Mouse (Mus musculus): ENCODE results near the gene 4921507P07Rik. TPM values are rescaled to one million over a fixed set of nuclear protein-coding genes. Genes with fewer than 3 reads are reported as not detected.

Gene 4921507P07Rik
- polyA plus RNA-seq, 1 experiment from 2014 or later = 0.65 TPM

DNA sequence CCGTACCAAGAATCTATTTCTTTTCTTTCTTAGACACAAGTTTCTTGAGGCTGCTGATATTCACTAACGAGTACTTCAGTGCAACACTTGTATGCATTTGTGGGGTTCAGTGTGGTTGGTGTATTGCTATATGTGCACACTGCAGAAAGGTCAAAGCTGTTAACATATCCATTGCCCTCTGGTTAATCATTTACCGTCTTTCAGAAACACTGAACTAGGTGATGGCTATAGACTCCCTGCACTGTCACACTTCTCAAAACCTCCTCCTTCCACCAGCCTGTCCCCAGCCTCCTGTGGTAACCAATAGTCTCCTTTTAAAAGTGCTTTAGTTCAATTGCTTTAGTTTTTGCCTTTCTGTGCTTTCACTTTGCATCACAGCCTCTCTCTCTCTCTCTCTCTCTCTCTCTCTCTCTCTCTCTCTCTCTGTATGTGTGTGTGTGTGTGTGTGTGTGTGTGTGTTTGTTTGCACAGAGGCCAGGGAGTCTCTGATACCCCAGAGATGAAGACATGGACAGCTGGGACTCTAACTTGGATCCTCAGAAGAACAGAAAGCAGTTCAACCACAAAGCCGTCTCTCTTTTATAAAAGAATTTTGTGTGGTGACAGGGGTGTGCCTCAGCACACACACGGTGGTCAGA lies 43.4 kb downstream of the 4921507P07Rik start:
- H3K9ac ChIP-seq (ENCODE audit: low read depth, low read length) = no peak overlapping the region
- no peaks in the 10 kb centered on the region for H3K9me3 ChIP-seq (ENCODE audit: control insufficient read depth, low read length)
- no peak for DNase-seq (ENCODE audit: low spot score)
- no peak overlapping the region for H3K27ac ChIP-seq (replicated peaks; ENCODE audit: low read depth, low read length)
- no peaks in the 10 kb centered on the region for H3K27me3 ChIP-seq (replicated peaks; ENCODE audit: control insufficient read depth, insufficient read depth, low read length)
- H3K4me2 ChIP-seq (ENCODE audit: low read depth, low read length) = no peak overlapping the region
- no peak overlapping the region for H3K4me3 ChIP-seq (ENCODE audit: low read depth, low read length)
- 80% methylated on average over 5 of the region's 5 CpGs for WGBS
- no peaks in the 10 kb centered on the region for H3K4me1 ChIP-seq (ENCODE audit: control insufficient read depth, insufficient read depth, low read length)
- no peak for ATAC-seq (ENCODE audit: low read depth)
- H3K36me3 ChIP-seq (ENCODE audit: control insufficient read depth, insufficient read depth, low read length) = no peaks in the 10 kb centered on the region

DNA sequence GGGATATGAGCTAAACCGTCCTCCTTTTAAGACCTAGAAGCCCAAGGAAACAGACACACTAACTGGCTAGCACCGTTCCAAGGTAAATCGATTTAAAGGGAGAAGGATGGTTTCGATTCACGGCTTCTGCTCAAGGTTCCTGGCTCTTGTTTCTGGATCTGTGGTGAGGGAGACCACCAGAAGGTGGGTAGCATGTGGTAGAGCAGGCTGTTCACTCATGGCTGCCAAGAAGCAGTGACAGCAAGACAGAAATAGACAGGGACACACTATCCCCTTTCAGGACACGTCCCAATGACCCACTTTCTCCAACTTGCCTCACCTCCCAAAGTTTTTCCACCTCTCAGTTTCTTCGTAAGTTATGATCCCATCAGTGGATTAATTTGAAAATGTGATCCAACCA lies 46.6 kb downstream of the 4921507P07Rik start:
- WGBS = 70% methylated on average over 7 of the region's 7 CpGs
- no peak for DNase-seq (ENCODE audit: low spot score)
- Histone ChIP-seq H3K4me1 (ENCODE audit: control insufficient read depth, insufficient read depth, low read length) (no peaks in the 10 kb centered on the region), H3K4me3 (ENCODE audit: low read depth, low read length) (no peak overlapping the region), H3K27ac (replicated peaks; ENCODE audit: low read depth, low read length) (no peak overlapping the region), H3K9ac (ENCODE audit: low read depth, low read length) (no peak overlapping the region), H3K36me3 (ENCODE audit: control insufficient read depth, insufficient read depth, low read length) (no peaks in the 10 kb centered on the region), H3K27me3 (replicated peaks; ENCODE audit: control insufficient read depth, insufficient read depth, low read length) (no peaks in the 10 kb centered on the region), H3K4me2 (ENCODE audit: low read depth, low read length) (no peak overlapping the region), H3K9me3 (ENCODE audit: control insufficient read depth, low read length) (no peaks in the 10 kb centered on the region)
- no peak for ATAC-seq (ENCODE audit: low read depth)

DNA sequence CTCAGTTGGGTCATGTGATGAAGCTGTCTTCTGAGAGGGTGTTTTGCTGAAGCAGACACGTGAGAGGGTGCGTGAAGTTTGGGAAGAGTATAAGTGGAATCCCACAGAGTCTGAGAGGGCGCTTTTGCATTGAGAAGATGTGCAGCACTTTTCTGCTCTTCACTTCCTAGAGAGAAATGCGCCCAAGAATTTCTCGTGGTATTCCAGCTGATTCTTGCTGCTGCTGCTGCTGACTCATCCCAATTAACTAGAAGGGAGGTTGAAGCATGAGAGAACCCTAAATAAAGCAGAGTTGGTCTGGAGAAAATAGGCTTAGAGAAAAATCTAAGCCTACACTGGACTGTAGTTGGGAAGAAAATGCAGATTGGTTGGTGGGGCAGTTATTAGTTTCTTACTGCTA lies 47.4 kb downstream of the 4921507P07Rik start:
- H3K4me2 ChIP-seq (ENCODE audit: low read depth, low read length) = no peak overlapping the region
- no peaks in the 10 kb centered on the region for H3K9me3 ChIP-seq (ENCODE audit: control insufficient read depth, low read length)
- H3K27me3 ChIP-seq (replicated peaks; ENCODE audit: control insufficient read depth, insufficient read depth, low read length) = no peaks in the 10 kb centered on the region
- no peak for DNase-seq (ENCODE audit: low spot score)
- H3K36me3 ChIP-seq (ENCODE audit: control insufficient read depth, insufficient read depth, low read length) = no peaks in the 10 kb centered on the region
- no peaks in the 10 kb centered on the region for H3K4me1 ChIP-seq (ENCODE audit: control insufficient read depth, insufficient read depth, low read length)
- WGBS = 71% methylated on average over 5 of the region's 5 CpGs
- no peak for ATAC-seq (ENCODE audit: low read depth)
- no peak overlapping the region for H3K4me3 ChIP-seq (ENCODE audit: low read depth, low read length)
- H3K9ac ChIP-seq (ENCODE audit: low read depth, low read length) = no peak overlapping the region
- H3K27ac ChIP-seq (replicated peaks; ENCODE audit: low read depth, low read length) = no peak overlapping the region

DNA sequence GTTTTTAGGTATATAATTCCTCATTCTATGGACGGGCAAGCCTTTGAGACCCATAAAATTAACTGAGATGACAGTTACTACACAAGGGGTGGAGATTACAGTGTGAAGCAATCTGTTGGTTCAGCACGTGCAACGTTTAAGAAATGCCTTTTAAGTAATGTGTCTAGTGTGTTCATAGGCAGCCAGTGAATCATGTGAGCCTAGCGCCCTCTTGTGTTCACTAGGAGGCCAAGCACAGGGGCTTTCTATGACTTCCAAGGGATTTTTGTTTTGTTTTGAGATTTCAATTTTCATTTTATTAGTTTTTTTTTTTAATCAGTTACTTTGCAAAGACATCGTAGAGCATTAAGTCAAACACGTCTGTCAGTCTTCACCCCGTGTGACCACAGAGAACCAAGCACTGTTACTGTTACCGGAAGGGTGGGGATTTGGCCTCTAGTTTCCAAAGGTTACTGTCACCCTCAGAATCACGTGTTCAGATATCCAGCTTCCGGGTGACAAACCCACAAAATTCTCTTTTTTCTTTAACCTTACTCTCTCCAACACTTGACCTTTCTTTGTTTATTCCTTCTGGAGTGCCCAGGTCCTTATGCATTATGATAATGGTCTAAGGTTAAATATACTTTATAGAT lies 50.9 kb downstream of the 4921507P07Rik start:
- peak overlapping the region; percentile 5; the same call in 1 of the 2 replicates for H3K4me2 ChIP-seq (ENCODE audit: low read depth, low read length)

DNA sequence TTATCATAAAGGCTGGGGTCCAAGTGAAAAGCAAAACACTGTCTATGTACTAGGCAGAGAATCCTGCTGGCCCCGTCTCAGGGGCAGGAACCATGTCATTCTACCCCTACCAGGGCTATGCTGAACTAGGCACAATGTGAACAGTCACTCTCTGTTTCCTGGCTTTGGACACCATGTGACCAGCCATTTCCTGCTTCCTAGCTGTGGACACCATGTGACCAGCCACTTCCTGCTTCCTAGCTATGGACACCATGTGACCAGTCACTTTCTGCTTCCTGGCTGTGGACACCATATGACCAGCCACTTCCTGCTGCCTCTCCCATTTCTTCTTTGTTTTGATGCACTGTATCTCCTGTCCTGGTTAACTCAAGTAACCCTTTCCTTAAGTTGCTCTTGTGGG lies 53.9 kb downstream of the 4921507P07Rik start:
- Histone ChIP-seq H3K4me2 (ENCODE audit: low read depth, low read length) (no peak overlapping the region), H3K4me3 (ENCODE audit: low read depth, low read length) (no peak overlapping the region), H3K9ac (ENCODE audit: low read depth, low read length) (no peak overlapping the region), H3K9me3 (ENCODE audit: control insufficient read depth, low read length) (no peaks in the 10 kb centered on the region), H3K4me1 (ENCODE audit: control insufficient read depth, insufficient read depth, low read length) (no peaks in the 10 kb centered on the region), H3K27ac (replicated peaks; ENCODE audit: low read depth, low read length) (no peak overlapping the region), H3K36me3 (ENCODE audit: control insufficient read depth, insufficient read depth, low read length) (no peaks in the 10 kb centered on the region), H3K27me3 (replicated peaks; ENCODE audit: control insufficient read depth, insufficient read depth, low read length) (no peaks in the 10 kb centered on the region)
- no peak for DNase-seq (ENCODE audit: low spot score)
- WGBS = 82% methylated on average over 1 of the region's 1 CpGs
- no peak for ATAC-seq (ENCODE audit: low read depth)

More for the DNA sequence above, 50.9 kb downstream of the 4921507P07Rik start:
- Histone ChIP-seq H3K9ac (ENCODE audit: low read depth, low read length) (no peak overlapping the region), H3K27ac (replicated peaks; ENCODE audit: low read depth, low read length) (no peak overlapping the region), H3K4me3 (ENCODE audit: low read depth, low read length) (no peak overlapping the region), H3K27me3 (replicated peaks; ENCODE audit: control insufficient read depth, insufficient read depth, low read length) (no peaks in the 10 kb centered on the region), H3K4me1 (ENCODE audit: control insufficient read depth, insufficient read depth, low read length) (no peaks in the 10 kb centered on the region), H3K9me3 (ENCODE audit: control insufficient read depth, low read length) (no peaks in the 10 kb centered on the region), H3K36me3 (ENCODE audit: control insufficient read depth, insufficient read depth, low read length) (no peaks in the 10 kb centered on the region)
- 22% methylated on average over 10 of the region's 10 CpGs for WGBS
- DNase-seq (ENCODE audit: low spot score) (peak; percentile 83), ATAC-seq (ENCODE audit: low read depth) (0 out of 2 replicates have a peak, but pooled peaks have one; percentile 26)

DNA sequence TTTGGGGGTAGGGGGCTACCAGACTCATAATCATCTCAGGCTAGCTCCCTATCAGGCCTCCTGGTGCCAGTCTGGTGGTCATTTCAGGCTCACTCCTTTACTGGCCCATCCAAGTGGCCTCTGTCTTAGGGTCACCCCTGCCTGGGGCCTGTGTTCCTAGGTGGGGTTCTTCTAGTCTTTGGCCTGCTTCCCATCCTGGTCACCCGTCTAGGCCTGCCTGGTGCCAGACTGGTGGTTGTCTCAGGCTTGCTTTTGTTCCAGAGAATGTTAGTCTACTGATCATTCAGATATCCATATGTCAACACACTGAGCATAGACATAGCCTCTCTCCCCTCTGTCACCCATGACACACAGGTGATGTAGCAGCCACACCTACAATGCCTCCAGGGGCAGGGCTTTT lies 56.8 kb downstream of the 4921507P07Rik start:
- no peaks in the 10 kb centered on the region for H3K4me1 ChIP-seq (ENCODE audit: control insufficient read depth, insufficient read depth, low read length)

DNA sequence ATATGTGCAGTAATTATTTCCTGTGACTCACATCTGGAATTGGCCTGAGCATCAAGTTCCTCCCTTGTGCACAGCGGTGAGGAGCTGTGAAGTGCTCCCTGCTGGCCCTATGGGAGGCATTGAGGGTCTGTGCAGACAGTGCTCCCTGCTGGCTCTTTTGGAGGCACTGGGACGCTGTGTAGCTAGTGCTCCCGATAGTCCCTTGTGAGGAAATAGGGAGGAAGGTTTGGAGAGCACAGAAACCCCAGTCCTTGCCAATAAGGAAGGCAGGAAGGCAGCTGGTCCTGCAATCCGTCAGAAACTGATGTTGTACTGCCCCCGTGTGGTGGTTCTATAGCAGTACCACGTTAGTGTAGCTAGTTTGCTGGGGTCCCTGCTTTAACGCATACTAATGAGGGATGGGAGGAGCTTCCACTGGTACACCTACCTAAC lies 60.0 kb downstream of the 4921507P07Rik start:
- Histone ChIP-seq H3K4me2 (ENCODE audit: low read depth, low read length) (peak overlapping the region; percentile 10; the same call in 1 of the 2 replicates), H3K9ac (ENCODE audit: low read depth, low read length) (no peak overlapping the region), H3K27ac (replicated peaks; ENCODE audit: low read depth, low read length) (no peak overlapping the region), H3K4me3 (ENCODE audit: low read depth, low read length) (no peak overlapping the region), H3K36me3 (ENCODE audit: control insufficient read depth, insufficient read depth, low read length) (no peaks in the 10 kb centered on the region), H3K4me1 (ENCODE audit: control insufficient read depth, insufficient read depth, low read length) (no peaks in the 10 kb centered on the region), H3K27me3 (replicated peaks; ENCODE audit: control insufficient read depth, insufficient read depth, low read length) (no peaks in the 10 kb centered on the region), H3K9me3 (ENCODE audit: control insufficient read depth, low read length) (no peaks in the 10 kb centered on the region)
- peak; percentile 94 for DNase-seq (ENCODE audit: low spot score)
- WGBS = 6% methylated on average over 7 of the region's 7 CpGs
- peak; percentile 85 for ATAC-seq (ENCODE audit: low read depth)

More for the DNA sequence above, 56.8 kb downstream of the 4921507P07Rik start:
- no peaks in the 10 kb centered on the region for H3K36me3 ChIP-seq (ENCODE audit: control insufficient read depth, insufficient read depth, low read length)
- no peak for ATAC-seq (ENCODE audit: low read depth)
- 77% methylated on average over 1 of the region's 1 CpGs for WGBS
- no peak overlapping the region for H3K4me3 ChIP-seq (ENCODE audit: low read depth, low read length)
- H3K27ac ChIP-seq (replicated peaks; ENCODE audit: low read depth, low read length) = no peak overlapping the region
- no peak overlapping the region for H3K9ac ChIP-seq (ENCODE audit: low read depth, low read length)
- DNase-seq (ENCODE audit: low spot score) = no peak
- H3K27me3 ChIP-seq (replicated peaks; ENCODE audit: control insufficient read depth, insufficient read depth, low read length) = no peaks in the 10 kb centered on the region
- H3K4me2 ChIP-seq (ENCODE audit: low read depth, low read length) = no peak overlapping the region
- no peaks in the 10 kb centered on the region for H3K9me3 ChIP-seq (ENCODE audit: control insufficient read depth, low read length)

DNA sequence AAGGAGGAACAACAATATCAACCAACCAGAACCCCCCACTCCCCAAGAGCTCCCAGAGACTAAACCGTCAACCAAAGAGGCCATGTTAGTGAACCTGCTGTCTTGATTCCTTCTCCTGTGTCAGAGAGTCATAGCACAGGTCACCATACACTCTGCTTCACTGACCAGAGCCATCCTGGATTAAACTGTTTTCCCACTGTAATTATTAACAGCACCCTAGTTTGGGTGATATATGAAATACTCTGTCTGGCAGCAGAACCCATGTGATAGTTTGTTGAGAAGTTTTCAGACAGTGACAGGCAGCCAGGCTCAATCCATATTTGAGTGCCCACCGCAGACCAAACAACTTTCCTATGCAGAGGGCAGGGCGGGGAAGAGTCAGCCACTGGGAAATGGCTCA lies 61.1 kb downstream of the 4921507P07Rik start:
- no peaks in the 10 kb centered on the region for H3K9me3 ChIP-seq (ENCODE audit: control insufficient read depth, low read length)
- no peak overlapping the region for H3K9ac ChIP-seq (ENCODE audit: low read depth, low read length)
- no peak overlapping the region for H3K4me2 ChIP-seq (ENCODE audit: low read depth, low read length)
- H3K4me1 ChIP-seq (ENCODE audit: control insufficient read depth, insufficient read depth, low read length) = no peaks in the 10 kb centered on the region
- DNase-seq (ENCODE audit: low spot score) (no peak), ATAC-seq (ENCODE audit: low read depth) (no peak)
- H3K36me3 ChIP-seq (ENCODE audit: control insufficient read depth, insufficient read depth, low read length) = no peaks in the 10 kb centered on the region
- no peaks in the 10 kb centered on the region for H3K27me3 ChIP-seq (replicated peaks; ENCODE audit: control insufficient read depth, insufficient read depth, low read length)
- WGBS = 78% methylated on average over 3 of the region's 3 CpGs
- no peak overlapping the region for H3K27ac ChIP-seq (replicated peaks; ENCODE audit: low read depth, low read length)
- no peak overlapping the region for H3K4me3 ChIP-seq (ENCODE audit: low read depth, low read length)

DNA sequence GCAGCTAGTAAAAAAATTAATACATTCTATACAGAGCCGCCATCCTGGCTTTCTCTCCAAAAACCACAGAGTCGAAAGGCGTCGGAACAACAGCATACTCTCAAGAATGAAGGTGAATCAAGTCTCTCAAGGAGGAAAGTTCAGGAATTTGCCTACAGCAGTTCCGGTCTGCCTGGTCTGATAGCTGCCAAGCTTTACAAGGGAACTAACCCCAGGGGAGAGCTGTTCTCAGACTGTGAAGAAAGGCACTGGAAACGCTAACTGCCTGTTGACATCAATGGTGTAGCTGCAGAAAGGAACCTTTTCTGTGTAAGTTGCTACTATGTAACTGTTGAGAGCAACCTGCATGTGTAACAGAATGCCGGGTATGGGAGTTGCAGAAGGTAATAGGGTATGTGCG lies 64.5 kb downstream of the 4921507P07Rik start:
- Histone ChIP-seq H3K9me3 (ENCODE audit: control insufficient read depth, low read length) (no peaks in the 10 kb centered on the region), H3K27ac (replicated peaks; ENCODE audit: low read depth, low read length) (no peak overlapping the region), H3K4me1 (ENCODE audit: control insufficient read depth, insufficient read depth, low read length) (no peaks in the 10 kb centered on the region), H3K9ac (ENCODE audit: low read depth, low read length) (no peak overlapping the region), H3K4me2 (ENCODE audit: low read depth, low read length) (no peak overlapping the region), H3K4me3 (ENCODE audit: low read depth, low read length) (no peak overlapping the region), H3K27me3 (replicated peaks; ENCODE audit: control insufficient read depth, insufficient read depth, low read length) (no peaks in the 10 kb centered on the region), H3K36me3 (ENCODE audit: control insufficient read depth, insufficient read depth, low read length) (no peaks in the 10 kb centered on the region)
- ATAC-seq (ENCODE audit: low read depth) (no peak), DNase-seq (ENCODE audit: low spot score) (peak; percentile 67)
- WGBS = 42% methylated on average over 8 of the region's 8 CpGs
